Mouse (Mus musculus): Measurements from ENCODE around the gene Ric1.

DNA sequence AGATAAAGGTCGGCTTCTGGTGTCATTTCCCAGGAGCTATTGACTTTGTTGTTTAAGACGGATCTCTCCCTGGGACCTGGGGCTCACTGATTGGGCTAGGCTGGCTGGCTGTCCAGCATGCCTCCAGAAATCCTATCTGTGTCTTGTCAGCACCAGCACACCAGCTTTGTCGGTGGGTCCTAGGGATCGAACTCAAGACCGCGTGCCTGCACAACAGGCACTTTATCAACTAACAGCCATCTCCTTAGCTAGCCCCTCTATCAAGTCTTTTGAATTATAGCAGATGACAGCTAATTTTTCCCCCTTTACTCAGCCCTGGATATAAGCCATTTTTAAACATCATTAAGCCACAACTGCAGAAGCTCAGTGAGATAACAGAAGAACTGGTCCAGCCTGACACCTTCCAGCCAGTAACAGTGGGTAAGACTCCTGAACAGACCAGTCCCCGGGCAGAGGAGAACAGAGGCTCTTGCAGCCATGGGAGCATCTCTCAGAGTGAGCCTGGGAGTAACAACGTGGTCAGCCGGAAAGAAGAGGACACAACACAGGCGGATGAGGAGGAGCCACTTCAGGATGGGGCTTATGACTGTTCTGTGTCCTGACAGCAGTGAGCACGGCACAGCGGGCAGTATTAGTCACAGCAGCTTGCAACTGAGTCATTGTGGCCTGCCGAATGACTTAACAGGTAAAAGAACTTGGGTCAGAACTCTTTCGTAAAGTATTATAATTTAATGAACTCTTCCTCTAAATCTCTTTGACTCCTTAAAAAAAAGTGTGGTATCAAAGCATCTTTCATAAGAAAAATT is 81.7 kb downstream of the Ric1 start:
- no peak for TF ChIP-seq CTCF (IDR thresholded peaks at IDR 0.05; ENCODE audit: borderline replicate concordance, insufficient read depth, low read depth, low read length)
- no peak for TF ChIP-seq POLR2A (IDR thresholded peaks at IDR 0.05; ENCODE audit: borderline replicate concordance, insufficient read depth, low read length)

Data from cerebellum, adult 2 months (tissue).